In genomic region chr15:13193076-13193475, GRCm38 (mm10) we compare ENCODE assay signal across 21 mouse cellular contexts. TPM values are rescaled to one million over a fixed set of nuclear protein-coding genes. Genes with fewer than 3 reads are reported as not detected.
DNase-seq lines count a peak whose midpoint lies in the region; ATAC-seq and TF ChIP-seq lines count a peak whose summit lies in the region.
"Had no signal": no experiment of that assay in that cellular context is flagged by ENCODE, and none has a peak within 500 bp of the region (broad histone marks: within the 10 kb centered on the region; RNA-seq: fewer than 3 reads in every experiment).

No protein-coding gene starts in this region.

- peak; percentile 68; the same call in 1 of the 2 replicates for ATAC-seq in kidney, postnatal 0 days (replicated peaks; ENCODE audit: low FRiP score, low read depth)
- ATAC-seq in Patski = peak; percentile 75
- ATAC-seq: forebrain, embryonic 15.5 days had no signal

- H3K4me1 ChIP-seq in kidney, postnatal 0 days (replicated peaks; ENCODE audit: insufficient read depth, low read length) = no peaks in the 10 kb centered on the region
- H3K4me1 ChIP-seq: embryonic facial prominence, embryonic 12.5 days; forebrain, embryonic 15.5 days; limb, embryonic 10.5 days; midbrain, embryonic 12.5 days had no signal

- H3K27me3 ChIP-seq in kidney, postnatal 0 days (ENCODE audit: insufficient read depth, low read length) = no peaks in the 10 kb centered on the region
- no peaks in the 10 kb centered on the region for H3K27me3 ChIP-seq in Patski
- H3K27me3 ChIP-seq: embryonic facial prominence, embryonic 12.5 days; forebrain, embryonic 15.5 days; midbrain, embryonic 12.5 days had no signal

- CTCF ChIA-PET in Patski (lab: Charles Lee) = no interaction called here

- no peak for TF ChIP-seq CTCF in kidney, postnatal 0 days (IDR thresholded peaks at IDR 0.05; ENCODE audit: low read depth)
- no peak for TF ChIP-seq CTCF in Patski (IDR thresholded peaks at IDR 0.05)

- H3K9me3 ChIP-seq in kidney, postnatal 0 days (replicated peaks; ENCODE audit: low read length) = no peaks in the 10 kb centered on the region
- H3K9me3 ChIP-seq: embryonic facial prominence, embryonic 12.5 days; forebrain, embryonic 15.5 days; limb, embryonic 10.5 days; midbrain, embryonic 12.5 days had no signal

- no peak overlapping the region for H3K4me3 ChIP-seq in kidney, postnatal 0 days (replicated peaks; ENCODE audit: low read depth, low read length)
- H3K4me3 ChIP-seq: embryonic facial prominence, embryonic 12.5 days; forebrain, embryonic 15.5 days; limb, embryonic 10.5 days; midbrain, embryonic 12.5 days had no signal

- H3K9ac ChIP-seq in kidney, postnatal 0 days (ENCODE audit: low read depth, low read length) = no peak overlapping the region
- H3K9ac ChIP-seq: embryonic facial prominence, embryonic 12.5 days; forebrain, embryonic 15.5 days; midbrain, embryonic 12.5 days had no signal

- DNase-seq in embryo, embryonic 10 days (ENCODE audit: low spot score) = peak; percentile 65
- no peak for DNase-seq in embryo, embryonic 9.5 days (ENCODE audit: extremely low spot score)
- DNase-seq in kidney, postnatal 0 days (ENCODE audit: low spot score) = peak; percentile 52
- DNase-seq in kidney, adult 11 months = no peak
- peak; percentile 82 for DNase-seq in Patski (ENCODE audit: low read depth, low spot score)
- DNase-seq in retina, embryonic 14.5 days (ENCODE audit: low spot score) = peak; percentile 67
- DNase-seq in frontal cortex, postnatal 36 days (ENCODE audit: low spot score in 2 of 2) = no peak
- DNase-seq: adrenal gland, postnatal 25 days; B cell, adult 2 months; cerebellum, adult 9-10 months; heart, postnatal 4 days; kidney, adult 18-20 months; layer of hippocampus, postnatal 36 days; lung, adult 2 months; lung, postnatal 36 days; thymus, postnatal 36 days had no signal

- POLR2A ChIA-PET in Patski (lab: Charles Lee) = no interaction called here

- 28% methylated on average over 11 of the region's 11 CpGs for WGBS in kidney, postnatal 0 days

- in situ Hi-C loops in Patski (cut with MboI; ENCODE audit: low pct_unique_long_range_greater_than_20kb) = no loop called here

- no peak overlapping the region for H3K27ac ChIP-seq in kidney, postnatal 0 days
- H3K27ac ChIP-seq: embryonic facial prominence, embryonic 12.5 days; forebrain, embryonic 15.5 days; limb, embryonic 10.5 days; midbrain, embryonic 12.5 days had no signal

- H3K4me2 ChIP-seq in kidney, postnatal 0 days (ENCODE audit: low read length) = no peak overlapping the region
- H3K4me2 ChIP-seq: embryonic facial prominence, embryonic 12.5 days; forebrain, embryonic 15.5 days; liver, embryonic 11.5 days; midbrain, embryonic 12.5 days had no signal

- no peaks in the 10 kb centered on the region for H3K36me3 ChIP-seq in kidney, postnatal 0 days (ENCODE audit: insufficient read depth, low read length)
- H3K36me3 ChIP-seq: embryonic facial prominence, embryonic 12.5 days; forebrain, embryonic 15.5 days; limb, embryonic 10.5 days; midbrain, embryonic 12.5 days had no signal

RNA-seq across cellular contexts. Expression of gene Cdh6, which starts 19.6 kb away (rescaled TPM):
- polyA plus RNA-seq in kidney, postnatal 0 days (2015; fragmentation: Nextera tagmentation; extraction: Ambion mirVana) = 17.8 and 21.9 TPM in 2 replicates
- polyA plus RNA-seq in Patski (2021) = 106 TPM

Comparison
In these comparisons a context has a peak if more than half of its experiments do, and no peak if none do; other contexts are left out.
1. DNase-seq: peak in embryo, embryonic 10 days (single experiment), kidney, postnatal 0 days (single experiment), Patski (single experiment) and retina, embryonic 14.5 days (single experiment); none in embryo, embryonic 9.5 days (single experiment), kidney, adult 11 months (single experiment) and frontal cortex, postnatal 36 days (0 of 2).